Mouse (Mus musculus) heart, postnatal 36 days (tissue): ENCODE measurements around the gene Cfap54. TPM values are rescaled to one million over a fixed set of nuclear protein-coding genes. Genes with fewer than 3 reads are reported as not detected.

Experiments used
- DNase-seq, 2 experiments: peaks; one replicate each; pipeline ENCODE4 v3.0.0; 2021 to 2022
- intact Hi-C: fragments of 180-260 bp; cut with DNase I; formaldehyde crosslinking; loops from one replicate; pipeline ENCODE4 v1.15.1; 2025
- total RNA-seq, 2 experiments: library from RNA; stranded (reverse); gene quantifications; 2 replicates each; pipeline ENCODE4 v1.2.3; 2021

Cfap54 gene
- total RNA-seq, 2 experiments from 2014 or later, result 0.50 to 0.79 TPM

DNA sequence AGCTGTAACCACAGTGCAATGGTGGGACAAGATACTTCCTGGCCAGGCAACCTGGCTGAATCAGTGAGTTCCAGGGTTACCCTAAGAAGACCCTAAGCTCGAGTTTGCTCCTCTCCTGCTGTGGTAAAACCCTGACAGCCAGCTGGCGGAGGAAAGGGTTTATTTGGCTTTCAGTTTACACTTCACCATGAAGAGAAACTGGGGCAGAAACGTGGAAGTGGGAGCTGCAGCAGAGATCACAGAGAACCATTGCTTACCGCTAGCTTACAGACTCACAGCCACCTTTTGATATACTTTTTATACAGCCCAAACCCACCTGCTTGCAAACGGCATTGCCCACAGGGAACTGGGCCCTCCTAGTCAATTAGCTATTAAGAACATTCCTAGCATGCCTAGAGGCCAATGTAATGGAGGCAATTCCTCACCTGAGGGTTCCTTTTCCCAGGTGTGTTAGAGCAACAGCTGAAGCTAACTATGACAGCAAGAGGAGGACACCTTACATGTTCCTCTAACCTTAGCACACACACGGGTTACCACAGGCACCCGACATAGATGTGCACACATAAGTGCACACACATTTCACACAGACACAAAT lies 16.9 kb upstream of the Cfap54 start:
- DNase-seq, result no peak
- intact Hi-C loops, result no loop called here

DNA sequence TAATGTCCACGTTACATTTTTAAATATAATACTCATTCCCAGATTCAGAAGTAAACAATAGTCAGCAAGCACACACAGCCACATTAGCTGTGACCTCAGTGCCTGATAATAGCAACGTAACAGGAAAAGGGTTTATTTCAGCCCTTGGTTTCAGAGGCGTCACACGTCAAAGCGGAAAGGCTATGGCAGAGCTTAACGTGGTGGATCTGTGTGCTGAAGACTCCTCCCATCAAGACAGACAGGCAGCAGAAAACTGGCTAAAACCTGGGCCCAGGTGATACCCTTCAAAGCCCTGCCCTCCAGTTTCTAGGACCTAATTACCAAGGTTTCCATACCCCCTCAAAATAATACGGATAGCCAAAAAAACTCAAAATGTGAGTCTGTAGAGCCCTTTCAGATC lies 16.0 kb upstream of the Cfap54 start:
- DNase-seq, result no peak
- intact Hi-C loops, result no loop called here

DNA sequence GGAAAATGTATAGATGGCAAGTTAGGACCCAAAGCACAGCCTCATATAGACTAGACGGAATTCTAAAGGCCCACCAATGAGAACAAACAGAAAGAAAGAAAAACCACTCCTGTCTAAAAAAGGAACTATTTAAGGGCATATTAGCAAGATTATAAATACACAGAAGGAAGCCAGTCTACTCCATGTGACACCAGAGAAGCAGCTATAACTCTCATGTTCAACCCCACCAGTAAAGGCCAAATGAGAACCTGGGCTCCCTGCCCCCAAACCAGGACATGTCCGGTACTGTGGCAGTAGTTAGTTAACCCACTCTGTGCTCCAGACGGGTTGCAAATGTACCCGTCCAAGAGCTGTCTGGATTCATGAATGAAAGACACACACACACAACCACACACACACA lies 14.4 kb upstream of the Cfap54 start:
- intact Hi-C loops, result no loop called here
- no peak for DNase-seq

DNA sequence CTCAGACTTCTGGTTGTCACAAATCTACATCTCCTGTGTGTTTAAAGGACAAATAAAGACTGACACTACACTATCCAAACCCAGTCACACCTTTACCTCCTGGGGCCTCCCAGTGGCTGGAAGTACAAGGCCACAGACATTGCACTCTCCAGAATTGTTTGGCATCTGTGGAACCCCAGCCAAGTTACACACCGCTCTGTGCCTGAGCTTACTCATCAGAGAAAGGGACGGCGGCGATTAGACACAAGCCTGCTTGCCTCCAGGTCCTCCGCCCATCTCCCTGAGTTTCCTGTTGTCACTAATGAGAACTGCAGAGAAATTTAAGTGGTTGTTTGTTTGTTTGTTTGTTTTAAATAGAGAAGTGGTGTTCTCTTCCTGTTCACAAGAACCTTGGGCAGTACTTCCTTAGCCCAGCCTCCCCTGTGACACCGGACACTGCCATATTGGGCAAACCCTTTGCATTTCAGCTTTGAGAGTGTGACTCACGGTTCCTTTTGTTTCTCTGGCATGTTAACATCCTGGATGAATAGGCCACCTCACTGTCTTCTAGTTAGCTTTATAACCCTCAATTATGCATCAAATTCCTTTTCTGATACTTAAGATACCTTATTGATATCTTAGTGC lies 13.7 kb upstream of the Cfap54 start:
- no peak for DNase-seq
- intact Hi-C loops, result no loop called here

DNA sequence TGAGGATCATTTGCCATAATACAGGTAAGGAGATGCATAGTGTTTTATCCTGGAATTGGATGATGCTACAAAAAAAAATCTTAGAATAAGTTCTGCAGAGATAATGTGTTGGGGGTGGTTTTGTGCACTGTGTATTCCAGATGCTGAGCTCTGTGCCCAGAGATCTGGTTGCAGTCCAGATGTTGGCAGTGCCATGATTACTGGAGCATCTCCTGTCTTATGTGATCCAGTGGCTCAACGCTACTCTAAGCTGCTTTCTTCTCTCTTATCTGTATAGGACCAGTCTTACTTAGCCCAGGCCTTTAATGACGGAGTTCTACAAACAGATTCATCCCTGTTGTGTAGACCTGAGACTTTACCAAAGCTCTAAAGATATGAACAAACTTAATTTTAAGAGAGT lies 10.5 kb upstream of the Cfap54 start:
- no peak for DNase-seq

DNA sequence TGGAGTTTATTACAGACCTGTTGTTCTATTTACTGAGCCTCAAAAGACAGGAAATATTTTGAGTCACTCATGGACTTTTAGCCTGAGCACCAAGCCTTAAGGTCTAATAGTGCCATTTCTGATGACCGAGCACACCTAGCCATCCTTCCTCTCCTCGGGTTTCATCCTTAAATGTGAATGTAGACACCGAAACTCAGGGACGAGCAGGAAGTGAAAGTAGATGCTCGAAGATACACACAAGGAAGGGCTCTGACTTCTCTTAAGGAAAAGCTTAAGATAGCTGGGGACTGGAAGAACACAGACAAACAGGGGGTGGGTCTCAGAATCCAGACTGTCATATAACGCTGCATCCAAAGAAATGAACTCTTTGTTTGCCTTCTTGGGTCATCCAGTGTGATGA lies 8.8 kb upstream of the Cfap54 start:
- DNase-seq, result no peak
- intact Hi-C loops, result no loop called here

More for the DNA sequence above, 10.5 kb upstream of the Cfap54 start:
- intact Hi-C loops, result no loop called here

DNA sequence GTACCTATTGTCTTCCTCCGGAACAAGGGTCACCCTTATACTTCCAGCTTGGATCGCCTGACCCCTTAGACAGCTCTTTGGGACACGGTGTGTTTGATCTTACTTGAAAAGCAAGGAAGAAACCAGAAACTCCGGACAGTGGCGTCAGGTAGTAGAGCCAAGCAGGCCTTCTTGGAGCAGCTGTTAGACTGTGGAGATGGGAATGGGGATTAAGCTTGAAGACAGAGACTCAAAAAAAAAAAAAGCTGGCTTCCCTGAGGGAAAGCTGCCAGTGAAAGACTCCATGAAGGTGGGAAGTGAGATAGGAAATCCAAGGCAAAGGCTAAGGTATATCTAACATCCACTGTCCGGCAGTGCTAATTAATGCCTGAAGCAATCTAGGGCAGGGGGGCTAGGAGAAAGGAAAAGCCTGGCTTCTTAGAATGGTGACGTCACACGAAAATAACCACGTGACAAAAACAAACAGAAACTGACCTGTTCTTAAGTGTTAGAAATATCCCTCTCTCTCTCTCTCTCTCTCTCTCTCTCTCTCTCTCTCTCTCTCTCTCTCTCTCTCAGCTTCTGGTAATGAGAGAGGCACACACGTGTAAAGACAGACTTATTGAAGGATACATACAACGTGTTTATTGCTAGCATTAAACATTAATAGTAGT lies 7.1 kb upstream of the Cfap54 start:
- intact Hi-C loops, result no loop called here
- no peak for DNase-seq

DNA sequence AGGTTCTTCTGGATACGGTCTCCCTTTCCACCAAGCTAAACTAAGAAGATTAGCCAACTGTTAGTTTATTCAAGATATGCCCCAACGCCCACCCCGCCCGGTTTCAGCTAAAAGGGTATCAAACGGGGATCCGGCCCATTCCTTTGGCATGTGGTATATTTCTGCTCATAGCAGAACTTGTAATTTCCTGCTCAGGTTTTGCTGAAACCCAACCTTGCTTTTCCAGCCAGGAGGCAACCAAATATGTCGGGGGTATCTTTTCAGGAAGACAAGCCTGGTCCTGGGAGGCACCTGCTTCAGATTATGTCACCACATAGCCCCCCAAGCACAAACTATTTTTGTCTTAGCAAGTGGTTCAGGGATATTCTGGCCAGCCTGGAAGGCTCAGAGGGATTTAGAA lies 6.1 kb upstream of the Cfap54 start:
- no peak for DNase-seq
- intact Hi-C loops, result no loop called here

DNA sequence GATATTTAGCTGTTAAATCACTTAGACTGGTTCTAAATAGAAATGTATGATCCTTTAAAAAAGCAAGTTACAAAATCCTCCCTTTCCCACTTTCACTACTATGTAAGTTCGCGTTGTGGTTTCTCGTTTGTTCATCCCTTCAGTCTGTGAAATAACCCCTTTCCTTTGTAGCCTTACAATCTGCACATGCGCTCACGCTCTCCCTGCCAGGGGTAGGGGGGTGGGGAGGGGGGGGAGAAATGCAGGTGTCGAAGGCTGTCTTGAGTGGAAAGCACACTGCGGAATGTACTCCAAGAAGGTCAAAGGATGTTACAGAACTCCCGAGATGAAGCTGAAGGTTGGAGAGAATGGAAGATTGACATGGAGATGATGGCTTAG lies 2.5 kb upstream of the Cfap54 start:
- no peak for DNase-seq
- intact Hi-C loops, result no loop called here

DNA sequence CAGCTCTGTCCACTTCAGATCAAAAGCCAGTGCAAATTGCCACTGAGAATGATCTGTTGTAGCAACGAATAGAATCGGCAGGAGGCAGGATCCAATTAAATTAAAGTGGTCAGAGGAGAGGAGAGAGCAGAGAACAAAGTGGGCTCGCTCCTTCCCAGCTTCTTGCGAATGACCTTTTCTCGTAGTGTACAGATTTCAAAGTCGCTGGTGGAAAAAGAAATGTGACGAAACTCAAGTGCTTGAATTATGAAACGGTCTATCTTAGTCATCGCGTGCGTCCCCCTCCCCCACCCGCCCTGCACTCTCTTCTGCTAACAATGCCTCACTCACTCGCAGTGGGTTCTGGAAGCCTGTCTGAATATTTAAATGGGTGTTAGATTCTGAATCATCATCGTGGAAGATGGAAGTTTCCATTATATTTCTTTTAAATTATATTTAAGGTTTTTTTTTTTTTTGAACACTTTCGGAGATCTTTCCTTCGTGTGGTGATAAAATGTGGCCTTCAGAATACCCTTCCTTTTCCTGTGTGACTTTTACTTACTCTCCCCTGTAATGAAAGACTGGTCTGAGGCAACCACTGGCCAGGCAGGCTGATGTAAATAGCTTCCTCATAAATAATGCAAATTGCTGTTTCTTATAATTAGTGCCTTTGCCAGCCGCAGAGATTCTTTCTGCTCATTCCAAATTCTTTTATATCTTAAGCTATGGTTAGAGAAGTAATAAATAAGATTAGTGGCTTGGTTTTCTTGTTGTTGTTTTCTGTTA lies 2.0 kb upstream of the Cfap54 start:
- DNase-seq, result no peak
- intact Hi-C loops, result no loop called here

DNA sequence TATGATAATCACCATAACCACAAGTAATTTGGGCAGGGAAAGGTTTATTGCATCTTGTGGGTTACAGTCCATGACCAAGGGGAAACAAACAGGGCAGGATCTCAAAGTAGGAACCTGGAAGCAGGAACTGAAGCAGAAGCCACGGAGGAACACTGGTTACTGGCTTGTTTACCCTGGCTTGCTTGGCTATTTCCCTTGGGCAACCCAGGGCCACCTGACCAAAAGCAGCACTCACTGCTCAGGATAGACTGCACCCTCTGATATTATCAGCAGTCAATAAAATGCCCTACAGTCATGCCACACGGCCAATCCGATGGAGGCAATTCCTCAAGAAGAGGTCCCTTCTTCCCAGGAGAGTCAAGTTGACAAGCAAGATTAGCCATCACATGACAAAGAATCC lies 1.9 kb downstream of the Cfap54 start:
- DNase-seq, result no peak
- intact Hi-C loops, result no loop called here

DNA sequence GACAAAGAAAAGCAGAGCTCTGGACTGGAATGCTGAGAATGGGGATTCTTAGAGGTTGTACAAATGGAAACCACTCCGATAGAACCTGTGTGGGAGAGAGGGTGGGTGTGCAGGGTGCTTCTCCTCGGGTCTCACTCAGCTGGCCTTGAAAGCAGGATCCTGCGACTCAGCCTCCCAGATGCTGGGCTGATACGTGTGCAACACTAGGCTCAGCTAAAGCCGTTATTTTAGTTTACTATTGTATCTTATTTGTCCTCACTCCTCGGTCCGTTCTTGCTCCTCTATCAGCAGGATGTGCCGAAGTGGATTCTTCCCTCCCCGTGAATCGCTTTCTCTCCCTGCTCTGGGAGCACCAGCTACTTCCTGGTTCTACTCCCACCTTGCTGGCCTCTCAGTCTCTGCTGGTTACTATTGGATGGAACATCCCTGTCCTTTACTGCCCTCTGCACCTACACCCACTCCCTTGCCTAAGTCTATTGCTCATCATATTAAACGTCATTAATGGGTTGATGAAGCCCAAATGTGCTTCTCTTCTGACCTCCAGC lies 3.4 kb downstream of the Cfap54 start:
- intact Hi-C loops, result no loop called here

DNA sequence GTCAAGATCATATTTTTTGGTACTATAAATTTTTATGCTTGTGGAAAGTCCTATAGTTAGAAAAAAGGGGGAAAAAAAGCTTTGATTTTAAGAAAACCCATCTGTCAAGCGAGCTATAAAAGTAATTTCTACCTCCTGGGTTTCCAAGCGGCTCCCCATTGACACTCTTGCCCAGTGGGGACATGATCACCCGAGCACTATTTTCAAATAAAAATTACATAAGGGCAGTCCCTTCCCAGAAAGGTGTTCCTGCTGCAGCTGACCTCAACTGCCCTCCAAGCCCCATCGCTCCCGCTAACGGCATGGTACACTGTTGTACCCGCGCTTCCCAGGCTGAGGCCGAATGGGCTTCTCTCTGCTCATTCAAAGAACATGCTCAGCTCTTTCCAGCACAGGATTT lies 5.0 kb downstream of the Cfap54 start:
- DNase-seq, result no peak
- intact Hi-C loops, result no loop called here

More for the DNA sequence above, 3.4 kb downstream of the Cfap54 start:
- DNase-seq, result no peak

DNA sequence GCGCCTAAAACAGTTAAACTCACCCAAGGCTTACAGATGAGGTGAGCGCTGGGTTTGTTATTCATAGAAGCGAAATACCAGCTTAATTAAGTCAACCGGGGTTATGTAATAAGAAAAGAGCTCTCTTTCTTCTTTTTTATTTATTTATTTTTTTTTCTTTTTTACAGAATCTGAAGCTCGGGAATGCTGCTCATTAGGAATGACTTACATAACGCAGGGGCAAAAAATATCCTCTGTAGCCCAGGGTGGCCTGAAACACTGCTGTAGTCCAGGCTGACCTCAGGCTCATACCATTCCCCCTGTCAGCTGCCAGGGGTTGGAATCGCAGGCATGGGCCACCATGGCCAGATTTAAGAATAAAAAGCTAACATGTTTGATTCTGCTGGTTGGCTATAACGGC lies 5.6 kb downstream of the Cfap54 start:
- DNase-seq, result no peak
- intact Hi-C loops, result no loop called here

DNA sequence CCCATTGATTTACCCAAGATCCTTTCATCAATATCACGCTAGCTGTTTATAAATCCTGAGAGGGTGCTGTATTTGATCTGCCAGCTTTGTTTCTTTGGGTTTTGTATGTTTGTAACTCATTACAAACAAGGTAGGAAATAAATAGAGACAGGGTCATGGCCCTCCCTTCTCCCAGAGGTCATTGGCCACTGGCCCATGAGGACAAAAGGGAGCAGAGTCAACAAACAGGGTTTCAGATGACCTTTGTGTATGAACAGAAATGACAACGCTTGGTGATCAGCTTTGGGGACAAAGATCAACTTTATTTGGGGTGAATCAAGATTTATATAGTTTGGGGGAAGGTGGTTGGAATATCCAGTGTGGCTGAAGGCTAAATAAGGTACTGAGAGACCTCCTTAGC lies 8.6 kb downstream of the Cfap54 start:
- intact Hi-C loops, result no loop called here
- no peak for DNase-seq

DNA sequence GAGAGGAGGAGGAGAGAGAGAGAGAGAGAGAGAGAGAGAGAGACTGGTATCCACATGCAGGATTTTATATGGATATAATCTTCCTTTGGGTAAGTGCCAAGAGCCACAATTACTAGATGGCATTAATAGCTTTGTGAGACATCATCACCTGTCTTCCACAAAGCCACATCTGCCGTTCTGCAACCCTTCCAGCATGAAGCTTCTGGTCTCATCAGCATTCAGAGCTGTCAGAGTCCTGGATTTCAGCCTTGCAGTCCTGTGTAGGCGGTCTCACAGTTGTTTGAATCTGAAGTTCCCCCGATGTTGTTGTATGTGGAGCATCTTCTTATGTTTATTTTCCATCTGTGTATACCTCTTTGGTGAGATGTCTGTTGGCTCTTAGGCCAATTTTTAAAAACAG lies 9.7 kb downstream of the Cfap54 start:
- DNase-seq, result no peak
- intact Hi-C loops, result no loop called here

DNA sequence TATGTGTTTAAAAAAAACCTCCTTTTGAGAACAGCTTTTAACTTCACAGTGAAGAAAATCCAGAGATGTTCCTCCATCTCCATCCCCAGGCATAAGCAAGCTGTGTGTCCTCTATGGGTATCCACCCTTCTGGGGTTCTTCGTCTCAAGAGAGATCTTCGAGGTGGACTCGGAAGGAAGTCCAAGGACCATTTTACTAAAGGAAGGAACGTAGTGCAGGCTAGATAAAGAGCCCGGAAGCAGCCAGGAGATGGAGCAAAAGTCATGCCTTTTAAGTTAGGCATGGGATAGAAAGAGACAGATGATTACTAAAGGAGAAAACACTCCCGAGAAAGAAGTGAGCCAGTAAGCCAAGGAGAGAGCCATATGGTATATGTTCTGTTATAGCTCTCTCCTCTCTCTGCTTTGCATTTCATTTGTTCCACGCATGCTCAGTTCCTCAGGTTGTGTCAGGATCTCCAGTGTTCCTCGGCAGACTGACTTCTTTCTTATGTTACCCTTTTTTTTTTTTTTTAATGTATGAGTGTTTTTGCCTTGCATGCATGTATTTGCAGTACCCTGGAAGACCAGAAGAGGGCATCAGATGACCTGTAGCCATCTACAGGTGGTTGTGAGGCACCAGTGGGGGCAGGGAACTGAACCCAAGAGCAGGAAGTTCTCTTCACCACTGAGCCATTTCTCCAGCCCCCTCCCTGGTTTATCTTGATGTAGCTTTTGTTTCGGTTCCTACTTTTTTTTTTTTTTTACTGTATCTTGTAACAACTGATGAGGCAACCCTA lies 11.1 kb downstream of the Cfap54 start:
- peak; percentile 42 to 66 for DNase-seq

DNA sequence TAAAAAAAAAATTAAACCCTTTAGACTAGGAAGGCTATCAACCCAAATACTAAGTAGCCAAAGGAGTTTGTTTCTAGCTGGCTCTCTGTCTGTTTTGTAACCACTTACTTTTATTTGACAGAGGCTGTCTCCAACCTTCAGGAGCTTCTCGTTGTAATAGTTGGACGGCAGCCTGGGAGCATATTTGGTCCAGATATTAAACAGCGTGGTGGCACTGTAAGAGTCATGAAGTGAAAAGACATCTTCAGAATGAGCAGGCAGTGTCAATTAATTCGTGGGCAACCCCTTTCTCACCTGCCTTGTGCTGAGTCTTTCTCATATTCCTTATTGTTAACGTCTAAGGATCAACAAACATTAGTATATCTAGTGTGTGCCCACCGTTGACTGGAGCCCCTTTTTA lies 11.7 kb downstream of the Cfap54 start:
- no peak for DNase-seq
- intact Hi-C loops, result loop anchor here (10.0 kb wide), 3 partner anchors 215 to 475 kb away; partner anchors contain the start of genes Amdhd1 and Ccdc38

More for the DNA sequence above, 11.1 kb downstream of the Cfap54 start:
- intact Hi-C loops, result no loop called here

DNA sequence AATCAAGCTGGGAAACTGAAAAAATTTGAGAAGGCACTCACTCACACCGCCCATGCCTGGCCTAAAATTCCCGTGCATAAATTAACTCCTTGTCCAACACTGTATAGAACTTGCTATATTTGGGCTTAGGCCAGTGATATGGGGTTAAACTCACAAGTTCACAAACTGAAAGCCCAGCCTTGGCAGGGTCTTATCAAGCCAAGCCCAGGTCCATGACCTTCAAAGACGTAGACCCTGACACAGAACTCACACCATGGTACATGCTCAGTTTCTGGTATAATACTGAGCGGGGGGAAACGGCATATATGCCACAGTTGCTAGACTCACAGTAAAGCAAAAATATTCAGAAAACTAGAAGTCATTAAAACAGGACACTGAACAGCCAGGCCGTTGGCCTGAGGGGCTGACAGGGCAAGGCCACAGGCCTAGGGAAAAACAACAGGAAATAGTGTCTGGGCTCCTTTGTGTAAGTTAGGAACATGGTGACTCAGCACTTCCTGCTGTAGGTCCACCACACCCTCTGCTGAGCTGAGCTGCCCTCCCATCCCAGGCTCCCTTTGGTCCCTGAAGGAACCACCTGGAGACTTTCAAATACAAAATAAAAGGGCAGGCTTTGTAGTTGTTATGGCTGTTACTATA lies 12.3 kb downstream of the Cfap54 start:
- intact Hi-C loops, result loop anchor here (10.0 kb wide), 3 partner anchors 216 to 476 kb away; partner anchors contain the start of genes Amdhd1 and Ccdc38
- DNase-seq, result peak; percentile 40 to 48

DNA sequence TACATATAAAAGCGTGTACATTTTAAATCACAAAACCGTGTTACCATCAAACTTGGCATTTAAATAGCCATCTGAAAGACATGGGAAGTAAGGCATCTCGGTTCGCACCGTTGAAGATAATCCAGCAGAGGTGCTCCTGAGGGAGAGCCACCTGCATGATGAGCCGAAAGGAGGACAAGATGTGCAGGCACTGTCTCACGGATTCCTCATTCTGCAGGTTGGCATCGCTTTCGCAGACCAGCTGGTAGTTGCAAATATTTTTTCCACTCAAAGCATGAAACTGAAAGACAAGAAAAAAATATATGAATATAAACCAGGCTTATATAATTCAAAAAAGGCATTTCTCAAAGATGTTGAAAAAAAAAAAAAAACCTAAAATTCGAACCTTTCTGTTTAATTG lies 16.4 kb downstream of the Cfap54 start:
- DNase-seq, result no peak
- intact Hi-C loops, result loop anchor here (10.0 kb wide), 3 partner anchors 220 to 480 kb away; partner anchors contain the start of genes Amdhd1 and Ccdc38
